Mouse (Mus musculus) cerebellum, postnatal 25 days (tissue): ENCODE measurements around the gene Mmrn2.

ENCODE experiments used
- DNase-seq, 2 experiments: peaks; one replicate each; pipeline ENCODE4 v3.0.0; 2021; ENCODE audit warnings: mixed read lengths in 2 of 2

Gene Mmrn2

DNA sequence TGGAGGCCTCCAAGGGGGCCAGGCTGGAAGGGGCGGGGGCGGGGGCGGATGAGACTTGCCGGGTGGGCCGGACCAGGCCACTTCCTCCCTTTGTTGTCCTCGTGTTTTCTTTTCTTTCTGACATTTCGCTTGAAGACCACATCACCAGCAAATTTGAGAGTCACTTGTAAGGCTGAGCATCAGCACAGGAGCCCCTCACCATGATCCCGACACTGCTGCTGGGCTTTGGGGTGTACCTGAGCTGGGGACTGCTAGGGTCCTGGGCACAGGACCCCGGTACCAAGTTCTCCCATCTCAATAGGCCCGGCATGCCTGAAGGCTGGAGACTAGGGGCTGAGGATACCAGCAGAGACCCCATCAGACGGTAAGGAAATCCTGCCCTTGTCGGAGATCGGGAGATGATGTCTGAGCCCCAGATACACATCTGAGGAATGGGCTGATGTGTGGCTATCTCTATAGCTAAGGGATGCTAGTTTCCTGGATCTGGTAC, at the start of gene Mmrn2:
Gene Mmrn2, plus strand, starts transcription at position 51 of the 490 bp plus-strand sequence.
- no peak for DNase-seq

DNA sequence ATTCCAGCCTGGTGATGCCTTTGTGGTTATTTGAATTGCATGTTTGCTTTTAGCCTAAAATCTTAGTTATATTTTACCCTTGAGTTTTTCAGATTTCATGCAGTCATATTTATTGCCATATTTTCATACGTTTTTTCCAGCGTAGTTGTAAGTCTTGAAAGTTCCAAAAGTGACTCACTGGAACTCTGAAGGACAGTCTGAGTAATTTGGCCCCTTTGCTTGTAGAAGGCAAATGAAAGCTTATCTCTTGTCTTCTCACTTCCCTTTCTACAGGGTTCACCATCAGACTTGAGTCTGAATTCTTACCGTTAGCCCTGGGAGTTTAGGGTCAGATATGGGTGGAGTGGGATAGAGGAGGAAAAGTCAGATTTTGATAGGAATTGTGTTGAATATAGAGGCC, 48.7 kb upstream of the Mmrn2 start:
- no peak for DNase-seq

DNA sequence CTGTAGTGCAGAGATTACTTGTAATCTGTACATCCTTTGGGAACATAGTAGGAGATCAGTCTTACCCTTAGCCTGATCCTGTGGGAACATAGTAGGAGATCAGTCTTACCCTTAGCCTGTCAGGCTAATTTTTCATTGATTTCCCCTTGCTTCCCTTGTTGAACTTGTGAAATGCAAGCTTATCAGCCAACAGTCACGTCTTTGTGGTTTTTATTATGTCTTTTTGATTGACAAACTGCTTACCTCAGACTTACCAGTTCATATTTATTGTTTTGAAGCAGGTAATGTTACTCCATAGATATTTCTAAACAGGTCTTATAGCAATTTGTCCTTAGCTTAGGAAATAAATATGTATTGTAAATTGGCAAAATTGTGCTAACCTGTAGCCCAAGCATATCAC, 47.6 kb upstream of the Mmrn2 start:
- no peak for DNase-seq

DNA sequence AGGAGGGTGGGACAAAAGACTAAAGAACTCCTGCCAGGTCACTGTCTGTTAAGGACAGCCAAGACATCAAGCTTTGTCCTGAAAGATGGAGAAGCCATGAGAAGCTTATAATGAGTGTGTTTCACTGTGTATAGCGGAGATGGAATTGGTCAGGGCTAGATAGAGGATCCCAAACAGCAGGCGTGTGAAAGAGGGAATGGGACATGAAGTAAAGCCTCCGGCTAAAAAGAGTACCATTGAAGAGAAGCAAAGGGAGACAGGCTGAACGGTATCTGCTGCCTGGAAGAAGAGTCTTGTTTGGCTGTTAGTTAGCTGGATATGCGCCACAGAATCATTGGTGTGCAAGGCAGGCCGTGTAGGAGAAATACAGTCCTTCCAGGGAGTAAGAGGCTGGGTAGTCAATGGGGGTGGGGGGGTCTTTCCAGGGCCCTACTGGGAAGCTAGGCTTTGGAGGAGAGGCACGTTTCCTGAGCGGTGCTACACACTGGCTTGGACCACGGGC, 44.6 kb upstream of the Mmrn2 start:
- DNase-seq, result no peak

DNA sequence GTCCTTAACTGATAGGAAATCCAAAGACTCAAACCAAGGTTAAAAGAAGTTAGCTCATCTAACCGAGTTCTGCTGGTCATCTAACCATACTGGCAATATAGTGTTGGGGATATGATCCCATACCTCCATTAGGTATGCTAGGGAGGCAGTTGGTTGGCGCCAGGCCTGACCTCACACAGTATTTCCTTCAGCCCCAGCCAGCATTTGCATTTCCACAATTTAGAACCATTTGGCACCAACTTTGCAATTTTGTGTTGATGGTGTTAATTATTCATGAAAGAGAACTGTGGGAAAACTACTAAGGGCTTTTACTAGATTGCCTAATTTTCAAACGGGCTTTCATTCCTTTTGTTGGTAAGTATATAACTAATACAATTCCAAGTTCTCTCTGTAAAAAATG, 43.4 kb upstream of the Mmrn2 start:
- no peak for DNase-seq

DNA sequence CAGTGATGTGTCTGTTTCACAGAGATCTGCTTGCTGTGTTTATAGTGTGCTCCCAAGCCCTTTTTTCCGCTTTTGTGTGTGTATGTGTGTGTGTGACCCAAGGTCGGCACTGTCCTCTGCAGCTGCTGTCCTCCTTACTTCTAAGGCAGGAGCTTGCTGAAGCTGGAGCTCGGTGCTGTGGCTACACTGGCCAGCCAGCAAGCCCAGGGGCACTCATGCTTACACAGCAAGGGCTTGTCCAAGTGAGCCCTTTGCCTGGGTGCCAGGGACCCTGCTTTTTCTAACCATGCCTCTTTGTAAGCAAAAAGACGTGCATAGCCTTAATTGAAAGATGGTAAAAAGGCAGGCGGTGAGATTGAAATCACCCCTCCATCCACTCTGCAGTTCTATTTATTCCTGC, 42.8 kb upstream of the Mmrn2 start:
- no peak for DNase-seq

DNA sequence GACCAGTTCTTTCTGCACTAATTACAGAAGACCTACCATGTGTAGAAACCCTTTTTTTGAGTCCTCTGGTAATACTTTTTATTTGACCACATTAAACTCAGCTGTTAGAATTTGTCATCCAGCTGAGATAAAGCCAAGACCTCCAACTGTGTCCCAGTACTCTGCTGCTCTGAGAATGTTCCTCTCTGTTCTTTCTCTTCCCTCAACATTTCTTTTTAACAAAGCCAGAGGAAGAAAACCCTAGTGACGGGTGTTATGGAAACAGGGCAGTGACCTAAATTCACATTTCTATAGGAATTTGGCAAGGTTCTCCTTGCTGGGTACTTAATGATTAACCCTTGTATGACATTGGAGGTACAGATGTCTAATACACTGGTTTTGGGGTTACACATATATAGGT, 35.8 kb upstream of the Mmrn2 start:
- DNase-seq, result no peak

DNA sequence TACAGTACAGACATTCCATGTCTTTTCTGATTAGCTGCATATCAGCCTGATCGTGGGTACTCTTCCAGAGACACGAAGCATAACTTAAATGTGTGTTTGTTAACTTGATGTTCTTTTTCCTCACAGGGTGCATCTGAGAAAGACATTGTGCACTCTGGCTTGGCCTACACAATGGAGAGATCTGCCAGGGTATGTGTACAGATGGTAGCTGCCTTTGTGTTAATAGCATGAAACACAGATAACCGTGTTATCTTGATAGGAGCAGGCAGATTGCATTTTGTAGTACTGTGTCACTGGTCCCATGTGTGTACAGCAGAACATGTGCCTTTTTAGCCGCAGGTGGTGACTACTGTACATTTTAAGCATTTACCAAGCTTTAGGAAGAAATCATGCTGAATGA, 33.3 kb upstream of the Mmrn2 start:
- no peak for DNase-seq

DNA sequence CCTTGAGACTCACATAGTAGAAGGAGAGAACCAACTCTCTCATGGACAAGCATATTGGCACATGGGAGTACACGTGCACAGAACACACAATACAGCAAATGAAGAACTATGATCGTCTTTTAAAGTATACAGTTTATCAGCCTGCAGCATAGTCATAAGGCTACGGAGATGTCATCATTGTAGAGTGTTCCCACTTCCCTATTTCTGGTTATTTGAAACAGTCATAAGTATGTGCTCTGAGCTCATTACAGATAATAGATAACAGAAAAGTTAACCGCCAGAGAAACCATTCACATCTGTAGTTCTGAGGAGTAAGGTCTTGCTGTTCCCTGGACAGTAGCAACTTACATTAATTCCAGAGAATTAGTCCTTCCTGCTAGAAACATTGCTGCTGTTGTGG, 32.2 kb upstream of the Mmrn2 start:
- no peak for DNase-seq

DNA sequence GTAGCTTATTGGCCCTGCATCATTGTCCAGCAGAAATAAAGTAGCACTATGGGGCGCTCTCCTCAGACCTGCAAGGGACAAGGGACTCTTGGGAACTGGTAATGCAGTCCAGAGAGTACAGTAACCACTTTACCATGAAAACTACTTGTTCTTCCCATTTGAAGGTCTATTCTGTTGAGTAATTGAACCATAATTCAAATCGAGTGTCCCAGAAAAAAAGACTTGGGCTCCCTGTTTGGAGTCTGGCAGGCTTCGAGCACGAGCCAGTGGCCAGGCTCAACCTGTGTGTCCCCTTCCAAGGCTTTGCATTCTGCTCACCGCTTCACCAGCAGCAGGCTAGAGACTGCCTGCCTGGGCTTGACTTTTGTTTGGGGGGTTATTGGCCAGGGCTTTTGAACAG, 30.9 kb upstream of the Mmrn2 start:
- no peak for DNase-seq

DNA sequence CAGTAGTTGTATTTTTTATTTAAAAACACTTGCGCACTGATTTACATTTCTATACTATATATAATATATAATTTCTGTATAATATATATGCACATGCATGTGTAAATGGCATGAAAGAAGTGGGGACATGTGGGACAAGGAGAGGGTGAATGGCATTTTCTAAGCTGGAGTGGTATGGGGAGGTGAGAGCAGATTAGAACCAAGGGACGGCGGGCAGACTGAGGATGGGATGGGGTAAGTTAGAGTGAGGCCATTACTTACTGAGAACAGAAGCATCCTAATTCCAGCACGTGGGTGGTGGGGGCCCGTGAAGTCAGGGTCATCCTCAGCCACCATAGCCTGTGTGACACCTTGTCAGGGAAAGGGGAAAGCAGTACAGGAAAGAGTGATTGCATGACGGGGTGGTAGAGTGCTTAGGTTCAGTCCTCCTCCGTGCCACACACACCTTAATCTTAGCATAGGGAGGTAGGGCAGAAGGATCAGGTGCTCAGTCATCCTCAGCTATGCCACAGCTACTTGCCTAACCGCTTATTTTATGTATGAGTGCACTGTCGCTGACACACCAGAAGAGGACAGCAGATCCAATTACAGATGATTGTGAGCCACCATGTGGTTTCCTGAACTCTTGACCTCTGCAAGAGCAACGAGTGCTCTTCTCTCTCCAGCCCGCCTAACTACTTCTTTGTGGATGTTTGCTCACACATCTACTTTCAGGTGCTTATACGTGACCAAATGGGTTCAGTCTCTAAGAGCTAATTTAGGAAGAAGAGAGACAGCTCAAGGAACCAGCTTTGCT, 29.3 kb upstream of the Mmrn2 start:
- DNase-seq, result no peak

DNA sequence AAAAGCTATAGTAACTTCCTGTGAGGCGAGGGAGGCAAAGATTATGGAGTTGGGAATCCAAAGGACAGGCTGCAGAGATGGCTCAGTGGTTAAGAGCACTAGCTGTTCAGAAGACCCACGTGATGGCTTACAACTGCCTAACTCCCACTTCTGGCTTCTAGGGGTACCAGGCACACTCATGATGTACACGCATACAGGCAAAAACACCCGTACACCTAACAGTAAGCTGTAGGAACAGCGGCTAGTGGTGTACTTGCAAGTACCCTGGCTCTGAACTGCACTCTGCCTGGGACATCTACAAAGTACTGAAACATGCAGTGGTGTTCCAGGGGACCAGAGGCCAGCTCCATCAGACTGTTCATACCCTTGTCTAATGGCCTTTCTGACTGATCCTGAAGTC, 28.2 kb upstream of the Mmrn2 start:
- DNase-seq, result no peak

DNA sequence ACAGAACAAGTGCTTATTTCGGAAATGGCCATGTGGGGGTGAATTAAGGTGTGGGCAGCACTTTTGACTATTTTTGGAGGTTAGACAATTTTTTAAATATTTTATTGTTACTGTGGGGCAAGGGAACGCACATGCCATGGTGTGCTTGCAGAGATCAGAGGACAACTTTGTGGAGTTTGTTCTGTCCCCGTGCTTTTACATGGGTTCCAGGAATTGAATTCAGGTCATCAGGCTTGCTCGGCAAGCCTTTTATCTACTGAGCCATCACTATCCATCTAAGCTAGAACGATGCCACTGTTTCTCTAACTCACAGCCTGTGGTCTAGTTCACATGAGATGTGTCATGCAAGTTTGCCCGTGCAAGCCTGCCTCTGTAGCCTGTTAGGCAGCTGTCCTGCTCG, 27.0 kb upstream of the Mmrn2 start:
- DNase-seq, result no peak

DNA sequence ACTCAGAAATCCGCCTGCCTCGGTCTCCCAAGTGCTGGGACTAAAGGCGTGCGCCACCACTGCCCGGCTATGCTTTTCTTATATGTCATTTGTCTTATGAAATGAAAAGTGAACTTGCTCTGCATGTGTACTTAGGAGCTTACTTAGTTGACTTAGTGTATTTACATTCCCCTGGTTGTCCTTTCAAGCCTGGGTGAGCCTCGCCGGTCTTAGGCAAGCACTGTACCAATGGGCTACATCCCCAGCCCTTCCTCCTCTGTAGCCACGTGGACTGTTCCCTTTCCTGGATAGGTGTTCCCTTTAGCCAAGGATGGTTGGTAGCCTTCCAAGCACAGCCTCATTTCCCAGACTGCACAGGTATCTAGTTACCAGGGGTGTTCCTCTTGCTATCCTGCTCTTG, 26.3 kb upstream of the Mmrn2 start:
- DNase-seq, result no peak

DNA sequence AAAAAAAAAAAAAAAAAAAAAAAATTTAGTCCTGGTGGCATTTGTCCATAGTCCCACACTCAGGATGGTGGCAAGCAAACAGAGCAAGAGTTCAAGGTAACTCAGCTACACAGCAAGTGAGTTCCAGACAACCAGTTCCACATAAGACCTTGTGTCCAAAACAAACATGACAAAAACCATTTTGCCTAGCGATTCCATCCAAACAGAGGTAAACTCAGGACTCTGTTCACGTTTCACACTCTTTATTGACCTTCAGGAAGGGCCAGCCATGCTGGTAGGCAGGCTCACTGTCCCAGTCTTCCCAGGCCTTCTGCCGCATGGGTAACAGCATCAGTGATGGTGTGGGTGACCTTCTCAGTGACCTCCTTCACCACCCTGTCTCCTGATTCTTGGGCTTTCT, 23.6 kb upstream of the Mmrn2 start:
- no peak for DNase-seq

DNA sequence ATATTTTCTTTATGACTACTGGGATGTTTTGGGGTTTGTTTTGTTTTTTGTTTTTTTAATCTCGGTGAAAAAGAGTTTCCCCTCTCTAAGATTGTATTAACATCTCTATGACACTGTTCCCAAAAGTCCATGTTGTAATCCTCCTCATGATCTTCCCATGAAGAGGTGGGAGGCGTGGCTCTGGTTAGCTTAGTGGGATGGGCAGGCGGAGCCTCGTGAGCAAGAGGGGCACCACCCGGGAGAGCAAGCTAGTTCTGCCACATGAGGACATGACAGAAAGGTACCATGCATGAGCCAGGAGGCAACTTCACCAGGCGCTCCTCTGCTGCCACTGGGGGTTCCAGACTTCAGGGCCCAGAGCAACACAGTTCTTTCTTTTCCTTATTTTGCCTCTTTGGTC, 22.7 kb upstream of the Mmrn2 start:
- DNase-seq, result no peak

DNA sequence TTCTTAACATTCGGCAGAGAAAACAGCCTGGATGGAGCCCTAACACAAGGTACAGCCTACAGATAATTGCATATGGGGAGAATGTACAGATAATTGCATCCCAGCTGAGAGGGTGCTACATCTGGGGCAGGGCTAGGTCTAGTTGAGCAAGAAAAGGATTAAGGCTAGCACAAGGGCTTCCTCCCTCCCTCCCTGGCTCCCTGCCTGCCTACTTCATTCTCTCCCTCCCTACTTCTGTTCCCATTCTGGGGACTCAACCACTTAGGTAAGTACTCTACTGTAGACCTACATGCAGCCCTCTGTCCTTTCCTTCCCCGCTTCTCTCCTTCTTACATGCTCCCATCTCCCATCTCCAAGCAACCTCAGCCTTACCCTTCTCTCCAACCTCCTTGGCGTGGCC, 21.9 kb upstream of the Mmrn2 start:
- DNase-seq, result no peak

DNA sequence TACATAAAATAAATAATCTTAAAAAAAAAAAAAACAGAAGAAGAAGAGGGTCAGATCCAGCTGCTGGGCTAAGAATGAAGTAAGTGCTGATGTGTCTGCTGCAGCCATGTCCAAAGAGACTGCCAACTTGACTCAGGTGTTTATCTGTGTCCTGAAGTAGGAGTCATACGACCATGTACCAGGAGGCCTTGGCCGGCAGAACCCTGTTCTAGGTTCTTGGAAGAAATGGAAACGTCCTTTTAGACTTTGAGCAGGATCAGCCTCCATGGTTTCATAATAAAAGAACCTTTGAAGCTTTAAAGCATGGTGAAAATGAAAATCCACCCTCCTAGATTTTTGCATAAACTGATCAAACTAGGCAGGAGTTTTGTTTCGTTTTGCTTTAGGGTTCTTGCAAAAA, 20.8 kb upstream of the Mmrn2 start:
- no peak for DNase-seq

DNA sequence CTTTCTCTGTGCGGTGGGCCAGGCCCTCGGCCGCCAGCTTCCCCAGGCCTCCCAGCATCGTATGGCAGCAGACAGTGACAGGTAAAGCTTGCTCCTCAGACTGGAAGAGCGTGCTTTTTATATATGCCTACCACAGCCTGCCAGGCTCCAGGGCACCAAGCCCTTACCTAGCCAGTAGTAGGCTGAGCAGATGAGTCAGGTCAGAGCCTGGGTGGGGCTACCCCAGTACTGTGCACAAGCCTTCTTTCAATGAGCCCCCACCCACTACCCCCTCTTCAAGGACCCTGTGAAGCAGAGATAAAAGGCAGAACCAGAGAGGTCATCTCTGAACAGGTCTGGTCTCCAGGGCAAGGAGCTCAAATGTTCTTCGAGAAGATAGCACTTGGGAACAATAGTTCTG, 20.0 kb upstream of the Mmrn2 start, which contains the start of gene Fam25c:
Gene Fam25c, minus strand, starts transcription at position 133 of the 400 bp plus-strand sequence.
- DNase-seq, result no peak

DNA sequence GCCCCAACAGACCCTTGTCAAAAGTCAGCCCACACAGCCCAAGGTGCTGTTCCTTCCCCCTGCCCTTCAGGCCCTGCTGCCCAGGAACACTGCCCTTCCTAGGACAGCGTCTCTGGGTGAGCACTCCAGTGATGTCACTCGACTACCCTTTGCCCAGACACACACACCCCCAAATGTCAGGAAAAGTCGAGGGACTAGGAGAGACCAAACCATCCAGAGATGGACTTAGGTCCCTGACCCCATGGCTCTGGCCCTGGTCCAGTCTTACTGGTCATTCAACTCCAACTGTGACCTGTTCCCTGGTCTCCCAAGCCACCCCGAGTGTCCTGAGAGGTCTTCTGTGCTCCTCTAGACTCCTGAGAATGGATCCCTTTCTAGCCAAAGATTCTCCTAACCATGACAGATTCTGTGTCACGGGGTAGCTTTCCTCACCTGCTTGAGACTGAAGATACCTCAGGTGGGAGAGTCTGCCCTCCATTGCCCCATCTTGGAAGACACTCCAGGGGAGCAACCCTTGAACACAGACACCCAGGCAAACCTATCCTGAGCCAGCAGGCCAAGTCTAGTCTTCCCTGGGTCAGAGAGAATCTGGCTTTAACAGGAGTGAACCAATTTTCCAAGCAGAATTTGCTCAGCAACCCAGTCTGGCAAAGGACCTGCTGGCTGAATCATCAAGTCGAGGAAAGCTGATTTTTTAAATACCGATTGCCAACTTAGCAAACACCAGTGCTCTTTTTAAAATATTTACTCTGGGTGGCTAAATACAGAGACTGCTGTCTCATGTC, 17.4 kb upstream of the Mmrn2 start:
- DNase-seq, result no peak

DNA sequence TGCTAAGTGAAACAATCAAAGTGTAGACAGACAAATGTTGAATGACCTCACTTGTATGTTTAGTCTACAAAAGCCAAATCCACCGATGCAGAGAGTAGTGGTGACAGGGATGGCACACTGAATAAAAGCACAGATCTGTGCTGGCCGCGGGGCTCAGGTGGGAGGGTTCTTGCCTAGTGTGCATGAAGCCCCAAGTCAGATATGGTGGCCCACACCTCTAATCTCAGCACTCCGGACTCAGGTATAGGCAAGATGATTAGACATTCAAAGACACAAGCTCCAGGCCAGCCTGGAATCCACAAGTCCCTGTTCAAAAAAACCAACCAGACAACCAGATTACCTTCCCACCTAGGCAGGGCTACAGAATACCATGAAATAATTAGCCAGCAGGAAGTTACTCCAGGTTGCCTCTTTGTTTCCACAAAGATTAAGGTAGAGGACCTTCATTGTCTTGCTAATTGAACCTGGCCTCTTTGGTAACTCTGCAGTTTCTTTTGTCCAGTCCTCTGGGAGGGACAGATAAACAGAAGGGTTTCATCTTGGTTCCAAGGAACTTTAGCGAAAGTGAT, 15.5 kb upstream of the Mmrn2 start:
- DNase-seq, result no peak

DNA sequence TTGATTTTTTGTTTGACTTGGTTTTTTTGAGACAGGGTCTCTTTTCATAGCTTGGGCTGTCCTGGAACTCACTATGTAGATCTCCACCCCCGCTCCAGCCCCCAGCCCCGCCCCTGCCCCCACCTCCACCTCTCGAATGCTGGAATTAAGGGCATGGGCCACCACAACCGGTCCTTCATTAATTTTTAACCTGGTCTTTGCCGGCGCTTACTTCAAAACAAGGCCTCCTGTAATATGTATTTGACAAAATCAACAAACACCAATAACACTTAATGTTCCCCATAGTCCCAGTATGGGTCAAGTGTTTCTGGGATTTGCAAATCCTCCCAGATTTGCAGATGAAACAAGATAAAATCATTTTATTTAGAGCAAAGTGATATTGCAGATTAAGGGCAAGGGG, 15.0 kb upstream of the Mmrn2 start:
- no peak for DNase-seq

DNA sequence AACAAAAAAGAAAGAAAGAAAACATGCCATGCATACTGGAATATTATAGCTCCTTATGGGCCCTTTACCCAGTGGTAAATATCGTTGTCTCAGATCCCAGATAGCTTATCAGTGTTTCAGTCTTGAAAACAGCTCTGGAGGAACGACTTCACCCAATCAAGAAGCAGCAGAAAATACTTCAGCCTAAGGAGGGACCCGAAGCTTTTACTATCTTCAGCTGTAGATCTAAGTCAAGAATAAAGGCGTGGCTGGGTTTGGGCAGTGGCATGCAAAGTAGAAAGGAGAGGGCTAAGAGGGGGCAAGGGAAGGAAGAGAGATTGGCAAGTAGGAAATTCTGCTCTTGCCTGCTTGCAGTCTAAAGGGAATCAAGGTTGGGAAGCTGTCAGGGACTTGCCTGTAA, 13.1 kb upstream of the Mmrn2 start:
- DNase-seq, result no peak
